Mouse (Mus musculus) midbrain, postnatal 0 days (tissue): ENCODE data around the gene Trmt44. TPM values are rescaled to one million over a fixed set of nuclear protein-coding genes. Genes with fewer than 3 reads are reported as not detected.
A peak's percentile ranks its signal among the peaks of the same experiment; 100 is the strongest.

Experiments used
- ATAC-seq: fragments of 200-750 bp; cut with Nextera tagmentation; 2 replicates; pipeline ENCODE4 v1.8.0; 2017; ENCODE audit warnings: moderate number of reproducible peaks, mild to moderate bottlenecking, moderate TSS enrichment, moderate library complexity; ENCODE audit not compliant: low FRiP score
- DNase-seq: peaks from one replicate; pipeline ENCODE4 v3.0.0-alpha.2; 2015; ENCODE audit warnings: low spot score
- H3K27ac ChIP-seq: fragments of 300-500 bp; sonication (generic); 2 replicates; pipeline ENCODE4 v1.5.1; 2014; ENCODE audit warnings: low read depth, mild to moderate bottlenecking, low read length, mixed read lengths
- H3K27me3 ChIP-seq: fragments of 300-500 bp; sonication (generic); 2 replicates; pipeline ENCODE4 v1.6.1; 2014; ENCODE audit warnings: low read length, control low read depth, mixed read lengths; ENCODE audit not compliant: insufficient read depth
- H3K36me3 ChIP-seq: fragments of 300-500 bp; sonication (generic); 2 replicates; pipeline ENCODE4 v1.6.1; 2014; ENCODE audit warnings: low read length, control low read depth, mixed read lengths; ENCODE audit not compliant: insufficient read depth
- H3K4me1 ChIP-seq: fragments of 300-500 bp; sonication (generic); 2 replicates; pipeline ENCODE4 v1.6.1; 2014; ENCODE audit warnings: mild to moderate bottlenecking, control low read depth, antibody characterized with exemption, low read length, mixed read lengths; ENCODE audit not compliant: insufficient read depth
- H3K4me2 ChIP-seq: fragments of 300-500 bp; sonication (generic); 2 replicates; pipeline ENCODE4 v1.6.1; 2014; ENCODE audit warnings: low read depth, mild to moderate bottlenecking, low read length, mixed read lengths; ENCODE audit not compliant: poor library complexity, severe bottlenecking
- H3K4me3 ChIP-seq: fragments of 300-500 bp; sonication (generic); 2 replicates; pipeline ENCODE4 v1.5.1; 2014; ENCODE audit warnings: low read depth, mild to moderate bottlenecking, low read length, moderate library complexity
- H3K9ac ChIP-seq: fragments of 300-500 bp; sonication (generic); replicated peaks from 2 replicates; pipeline ENCODE4 v1.6.1; 2014; ENCODE audit warnings: mild to moderate bottlenecking, low read length, moderate library complexity, mixed read lengths; ENCODE audit not compliant: poor library complexity, severe bottlenecking
- H3K9me3 ChIP-seq: fragments of 300-500 bp; sonication (generic); 2 replicates; pipeline ENCODE4 v1.6.1; 2016; ENCODE audit warnings: low read length, control low read depth
- CTCF ChIP-seq: IDR thresholded peaks from 2 replicates; pipeline ENCODE4 v1.5.1; 2016; ENCODE audit warnings: antibody characterized with exemption, mild to moderate bottlenecking
- WGBS: fragments of 180-500 bp; shearing (Covaris S2); extraction: QIAGEN DNeasy Blood & Tissue Kit; methylation state at CpG from one replicate; pipeline ENCODE4 v1.1.7; 2014; 5-methylcytosine and 5-hydroxymethylcytosine counted together
- polyA plus RNA-seq: library from polyadenylated mRNA; unstranded; fragments of >200 nt; fragmentation: Nextera tagmentation; extraction: Ambion mirVana; gene quantifications from 2 replicates; pipeline ENCODE4 v1.2.1, GENCODE M21; 2015
- total RNA-seq: library from RNA; depleted of rRNA; stranded (reverse); fragments of >200 nt; gene quantifications from 2 replicates; pipeline ENCODE4 v1.2.3, GENCODE M21; 2014; rRNA removed

Trmt44 gene
- total RNA-seq (5.8 and 11.3 TPM in 2 replicates), polyA plus RNA-seq (3.4 and 4.9 TPM in 2 replicates)

DNA sequence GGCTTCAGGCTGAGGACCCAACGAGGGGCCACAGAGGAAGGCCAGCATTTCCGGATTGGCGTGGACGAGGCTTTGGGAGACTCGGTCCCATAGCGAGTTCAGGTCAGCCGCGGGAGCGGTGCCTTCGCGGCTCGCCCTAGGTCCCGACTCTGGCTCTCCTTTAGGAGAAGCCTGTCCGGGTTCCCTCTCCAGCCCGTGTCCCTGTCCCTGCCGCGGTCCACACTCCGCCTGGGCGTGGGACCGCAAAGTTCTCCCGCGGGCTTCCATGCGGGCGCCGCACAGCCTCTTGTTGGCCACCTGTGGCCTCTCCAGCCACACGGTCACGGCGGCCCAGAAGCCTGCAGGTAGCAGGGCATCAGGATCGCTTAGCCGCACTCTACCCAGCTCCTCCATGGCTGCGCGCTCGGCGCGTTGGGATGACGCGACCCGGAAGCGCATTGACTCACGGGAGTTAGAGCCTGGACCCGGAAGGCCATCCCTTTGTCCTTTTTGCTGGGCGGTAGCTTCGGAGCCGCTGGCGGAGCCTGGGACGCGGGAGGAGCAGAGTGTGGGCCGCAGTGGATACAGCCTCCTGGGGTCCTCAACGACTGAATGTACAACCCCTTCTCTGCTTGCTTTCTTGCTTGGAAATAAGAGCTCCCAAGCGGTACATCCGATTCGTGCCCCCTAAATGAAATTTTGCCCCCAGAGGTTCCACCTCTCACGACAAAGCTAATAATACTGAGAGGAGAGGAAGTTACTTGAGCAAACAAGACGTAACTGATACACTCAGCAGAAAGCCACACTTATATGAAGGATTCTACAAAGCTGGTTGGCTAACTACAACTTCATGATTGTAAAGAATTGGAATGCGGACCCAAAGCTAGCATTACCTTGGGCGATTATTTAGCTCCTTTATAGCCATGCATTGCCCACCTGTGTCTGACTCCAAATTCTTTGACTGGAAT is at the start of gene Trmt44:
Gene Trmt44 (minus strand): TSS at position 418 of the 947 bp plus-strand sequence.
- Histone ChIP-seq H3K36me3 (peaks cover 30% of the 10 kb centered on the region), H3K27me3 (no peaks in the 10 kb centered on the region), H3K27ac (peak within 1 kb of the TSS; percentile 80), H3K4me1 (peaks cover 8% of the 10 kb centered on the region; the same call in 1 of the 2 replicates), H3K4me2 (peak within 1 kb of the TSS; percentile 97), H3K9me3 (no peaks in the 10 kb centered on the region), H3K9ac (peak within 1 kb of the TSS; percentile 70), H3K4me3 (peak within 1 kb of the TSS; percentile 72)
- peak; percentile 97 for ATAC-seq
- WGBS: 4% methylated on average over 56 of the region's 56 CpGs
- peak; percentile 94 for DNase-seq
- peak; percentile 4; the same call in 1 of the 2 replicates for TF ChIP-seq CTCF

DNA sequence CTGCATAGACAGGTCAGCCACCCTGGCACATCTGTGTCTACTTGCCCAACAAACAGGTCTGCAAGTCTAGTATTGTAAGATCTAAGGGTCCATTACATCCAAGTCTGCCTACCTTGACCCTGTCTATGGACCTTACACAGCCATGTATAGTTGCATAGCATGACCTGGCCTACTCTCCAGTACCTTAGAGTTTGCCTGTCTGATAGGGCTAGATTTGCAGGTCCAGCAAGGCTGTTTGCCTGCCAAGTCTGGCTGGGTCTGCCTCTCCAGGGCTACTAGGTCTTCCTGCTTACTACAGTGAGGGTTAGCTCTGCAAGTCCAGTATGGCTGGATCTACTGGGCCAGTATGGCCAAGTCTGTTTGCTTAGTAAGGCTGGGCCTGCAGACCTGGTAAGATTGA is 49.0 kb upstream of the Trmt44 start:
- DNase-seq: no peak

GRCm38 (mm10) chr5:35621114-35621513 is 46.2 kb upstream of the Trmt44 start:
- no peaks in the 10 kb centered on the region for H3K27me3 ChIP-seq
- H3K9ac ChIP-seq: no peak overlapping the region
- DNase-seq: peak; percentile 16
- 55% methylated on average over 4 of the region's 4 CpGs for WGBS
- no peak for ATAC-seq
- H3K27ac ChIP-seq: no peak overlapping the region
- H3K4me1 ChIP-seq: no peaks in the 10 kb centered on the region
- H3K4me3 ChIP-seq: no peak overlapping the region
- H3K36me3 ChIP-seq: no peaks in the 10 kb centered on the region
- no peak for TF ChIP-seq CTCF
- H3K9me3 ChIP-seq: no peaks in the 10 kb centered on the region
- no peak overlapping the region for H3K4me2 ChIP-seq

More for the DNA sequence above, 49.0 kb upstream of the Trmt44 start:
- Histone ChIP-seq H3K4me3 (no peak overlapping the region), H3K9ac (no peak overlapping the region), H3K27me3 (no peaks in the 10 kb centered on the region), H3K9me3 (no peaks in the 10 kb centered on the region), H3K27ac (no peak overlapping the region), H3K4me2 (no peak overlapping the region), H3K4me1 (no peaks in the 10 kb centered on the region), H3K36me3 (no peaks in the 10 kb centered on the region)
- no peak for ATAC-seq
- no peak for TF ChIP-seq CTCF

DNA sequence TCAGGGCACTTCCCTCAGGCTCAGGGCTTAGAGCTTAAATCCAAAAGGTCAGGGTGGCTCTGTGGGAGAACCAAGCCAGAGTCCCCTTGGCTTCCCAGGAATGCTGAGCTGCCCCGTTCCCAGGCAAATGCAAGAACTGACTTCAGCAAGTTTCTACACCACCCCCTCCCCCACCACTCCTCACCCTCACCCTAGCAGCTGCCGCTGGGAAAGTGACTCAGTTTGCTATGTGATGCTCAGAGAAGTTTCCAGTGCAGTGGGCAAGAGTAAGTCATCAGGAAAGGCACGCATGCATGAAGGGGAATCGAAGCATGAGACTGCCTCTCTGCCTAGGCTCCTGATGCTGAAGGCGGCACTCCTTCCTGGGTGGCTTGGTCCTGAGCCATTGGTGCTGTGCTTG is 42.1 kb upstream of the Trmt44 start:
- Histone ChIP-seq H3K4me3 (no peak overlapping the region), H3K4me2 (no peak overlapping the region), H3K27ac (no peak overlapping the region), H3K9me3 (no peaks in the 10 kb centered on the region), H3K36me3 (0 out of 2 replicates have a peak, but pooled peaks cover 4% of the 10 kb centered on the region), H3K9ac (peak overlapping the region; percentile 13; the same call in 1 of the 2 replicates), H3K27me3 (no peaks in the 10 kb centered on the region), H3K4me1 (no peaks in the 10 kb centered on the region)
- 45% methylated on average over 5 of the region's 5 CpGs for WGBS
- no peak for ATAC-seq
- DNase-seq: no peak
- no peak for TF ChIP-seq CTCF

DNA sequence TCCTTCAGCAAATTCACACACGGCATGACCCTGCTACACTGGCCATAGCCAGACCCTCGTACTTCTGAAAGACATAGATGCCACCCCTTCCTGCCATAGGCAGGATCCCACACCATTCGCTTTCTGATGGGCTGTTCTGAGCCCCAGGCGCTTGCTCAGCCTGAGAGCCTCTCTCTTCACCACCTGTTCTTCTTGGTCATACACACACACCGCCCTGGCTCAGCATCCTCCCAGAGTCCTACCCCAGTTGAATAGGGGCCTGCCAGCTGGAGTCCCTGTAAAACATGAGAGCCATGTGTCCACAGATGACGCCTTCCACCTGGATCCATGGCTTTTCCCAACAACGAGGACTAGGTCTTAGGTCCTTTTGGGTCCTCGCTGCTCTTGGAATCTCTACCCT is 37.9 kb upstream of the Trmt44 start:
- peaks cover 5% of the 10 kb centered on the region; the same call in 1 of the 2 replicates for H3K4me1 ChIP-seq
- H3K36me3 ChIP-seq: 0 out of 2 replicates have a peak, but pooled peaks cover 4% of the 10 kb centered on the region
- H3K9me3 ChIP-seq: no peaks in the 10 kb centered on the region
- H3K9ac ChIP-seq: no peak overlapping the region
- no peak overlapping the region for H3K27ac ChIP-seq
- no peak overlapping the region for H3K4me3 ChIP-seq
- ATAC-seq (no peak), DNase-seq (no peak)
- TF ChIP-seq CTCF: no peak
- H3K27me3 ChIP-seq: no peaks in the 10 kb centered on the region
- H3K4me2 ChIP-seq: no peak overlapping the region
- WGBS: 96% methylated on average over 8 of the region's 8 CpGs

DNA sequence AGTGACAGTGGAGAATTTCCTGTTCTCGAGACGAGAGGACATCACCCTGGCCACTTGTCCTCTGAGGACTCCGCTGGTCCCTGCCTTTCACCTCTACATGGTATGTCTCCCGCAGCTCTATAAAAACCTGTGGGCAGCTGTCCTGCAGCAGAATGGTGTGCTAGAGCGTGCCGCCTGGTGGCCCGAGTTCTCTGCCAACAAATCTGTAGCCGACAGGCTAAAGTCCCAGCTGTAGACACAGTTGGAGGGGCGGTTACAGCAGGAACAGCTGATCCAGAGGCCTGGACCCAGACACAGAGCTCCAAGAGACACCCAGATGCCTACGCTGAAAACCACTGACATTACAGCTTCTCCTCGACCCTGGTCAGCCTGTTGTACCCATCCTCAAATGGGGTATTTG is 37.0 kb upstream of the Trmt44 start:
- Histone ChIP-seq H3K9me3 (no peaks in the 10 kb centered on the region), H3K27me3 (no peaks in the 10 kb centered on the region), H3K27ac (no peak overlapping the region), H3K4me1 (peaks cover 5% of the 10 kb centered on the region; the same call in 1 of the 2 replicates), H3K4me2 (no peak overlapping the region), H3K9ac (no peak overlapping the region), H3K4me3 (no peak overlapping the region), H3K36me3 (0 out of 2 replicates have a peak, but pooled peaks cover 4% of the 10 kb centered on the region)
- ATAC-seq (no peak), DNase-seq (peak; percentile 53)
- TF ChIP-seq CTCF: no peak
- 81% methylated on average over 11 of the region's 11 CpGs for WGBS
